Mouse (Mus musculus) CH12.LX (cell line): ENCODE measurements around the gene Anks1b. TPM values are rescaled to one million over a fixed set of nuclear protein-coding genes. Genes with fewer than 3 reads are reported as not detected.

Source experiments
- DNase-seq: peaks from one replicate; pipeline ENCODE4 v3.0.0-alpha.2; 2013; ENCODE audit errors: extremely low read depth
- H3K27ac ChIP-seq: 2 replicates; pipeline ENCODE4 v1.5.1; 2012; ENCODE audit warnings: low read depth, mild to moderate bottlenecking, control low read depth, moderate library complexity; ENCODE audit not compliant: insufficient read depth
- H3K27me3 ChIP-seq: replicated peaks from 2 replicates; pipeline ENCODE3; 2012; ENCODE audit warnings: inconsistent platforms
- H3K36me3 ChIP-seq, 2 experiments: replicated peaks in 1 of 2; 2 replicates each; pipeline versions ENCODE3 to v1.6.1; 2012; ENCODE audit warnings: inconsistent platforms in 1 of 2, low read length in 1 of 2, mild to moderate bottlenecking in 1 of 2, mixed read lengths in 1 of 2, moderate library complexity in 1 of 2; ENCODE audit not compliant: control insufficient read depth in 1 of 2, insufficient read depth in 1 of 2
- H3K4me1 ChIP-seq, 2 experiments: 2 replicates each; pipeline ENCODE4 v1.6.1; 2012; ENCODE audit warnings: inconsistent platforms in 1 of 2, moderate library complexity in 1 of 2; ENCODE audit not compliant: insufficient read depth in 2 of 2, control insufficient read depth in 1 of 2
- H3K4me2 ChIP-seq: 2 replicates; pipeline ENCODE4 v1.6.1; 2012; ENCODE audit warnings: low read depth, mild to moderate bottlenecking, control low read depth; ENCODE audit not compliant: poor library complexity, insufficient read depth, severe bottlenecking
- H3K4me3 ChIP-seq, 3 experiments: fragments of 150-350 bp in 1 of 3; sonication (generic) in 1 of 3; replicated peaks in 1 of 3; 2 replicates each; pipeline versions ENCODE3 to v1.5.1; 2011 to 2012; ENCODE audit warnings: low read depth in 2 of 3, low read length in 2 of 3, mild to moderate bottlenecking in 2 of 3, moderate library complexity in 2 of 3, control low read depth in 1 of 3, improper control_type of control experiment in 1 of 3, inconsistent platforms in 1 of 3, mixed read lengths in 1 of 3; ENCODE audit not compliant: poor library complexity in 1 of 3
- H3K79me2 ChIP-seq: replicated peaks from 2 replicates; pipeline ENCODE4 v1.6.1; 2012; ENCODE audit warnings: mild to moderate bottlenecking, moderate library complexity; ENCODE audit not compliant: control insufficient read depth, poor library complexity, insufficient read depth, severe bottlenecking; ENCODE audit errors: extremely low read depth
- H3K9ac ChIP-seq: 2 replicates; pipeline ENCODE4 v1.6.1; 2012; ENCODE audit warnings: low read depth, mild to moderate bottlenecking, control low read depth, moderate library complexity; ENCODE audit not compliant: insufficient read depth
- H3K9me3 ChIP-seq: replicated peaks from 2 replicates; pipeline ENCODE3; 2012; ENCODE audit warnings: low read length, inconsistent platforms, mixed read lengths
- BHLHE40 ChIP-seq: IDR thresholded peaks from 2 replicates; pipeline ENCODE4 v1.6.1; 2011; ENCODE audit warnings: mild to moderate bottlenecking, low read depth, low read length, improper control_type of control experiment
- CHD1 ChIP-seq: IDR thresholded peaks from 2 replicates; pipeline ENCODE4 v1.6.1; 2012; ENCODE audit warnings: low read depth, low read length, improper control_type of control experiment, inconsistent platforms
- CTCF ChIP-seq, 2 experiments: IDR thresholded peaks in 1 of 2; conservative IDR thresholded peaks in 1 of 2; 2 replicates each; pipeline ENCODE4 v1.5.1; 2011 to 2012; ENCODE audit warnings: low read depth in 2 of 2, low read length in 2 of 2, improper control_type of control experiment in 1 of 2, inconsistent platforms in 1 of 2, mild to moderate bottlenecking in 1 of 2, moderate library complexity in 1 of 2
- ELF1 ChIP-seq: IDR thresholded peaks from 2 replicates; pipeline ENCODE4 v1.6.1; 2014; ENCODE audit warnings: low read depth, mild to moderate bottlenecking, inconsistent platforms, low read length, improper control_type of control experiment
- EP300 ChIP-seq: IDR thresholded peaks from 2 replicates; pipeline ENCODE4 v1.6.1; 2011; ENCODE audit warnings: low read length, improper control_type of control experiment
- ETS1 ChIP-seq: conservative IDR thresholded peaks from 2 replicates; pipeline ENCODE4 v1.6.1; 2012; ENCODE audit warnings: low read depth, mild to moderate bottlenecking, inconsistent platforms, low read length, improper control_type of control experiment, moderate library complexity
- GABPA ChIP-seq: IDR thresholded peaks from 2 replicates; pipeline ENCODE4 v1.6.1; 2012; ENCODE audit warnings: low read depth, low read length, improper control_type of control experiment, inconsistent platforms; ENCODE audit not compliant: insufficient replicate concordance
- HCFC1 ChIP-seq: IDR thresholded peaks from 2 replicates; pipeline ENCODE4 v1.6.1; 2012; ENCODE audit warnings: low read depth, mild to moderate bottlenecking, inconsistent platforms, low read length, improper control_type of control experiment
- IRF4 ChIP-seq: IDR thresholded peaks from 2 replicates; pipeline ENCODE4 v1.6.1; 2014; ENCODE audit warnings: low read depth, mild to moderate bottlenecking, inconsistent platforms, low read length, improper control_type of control experiment
- JUN ChIP-seq: IDR thresholded peaks from 2 replicates; pipeline ENCODE4 v1.6.1; 2011; ENCODE audit warnings: low read depth, mild to moderate bottlenecking, low read length, improper control_type of control experiment, moderate library complexity; ENCODE audit not compliant: insufficient read depth
- JUND ChIP-seq: conservative IDR thresholded peaks from 2 replicates; pipeline ENCODE4 v1.6.1; 2011; ENCODE audit warnings: low read depth, low read length, improper control_type of control experiment
- KAT2A ChIP-seq: IDR thresholded peaks from 2 replicates; pipeline ENCODE4 v1.6.1; 2012; ENCODE audit warnings: low read length, improper control_type of control experiment, inconsistent platforms; ENCODE audit not compliant: insufficient replicate concordance
- MAFK ChIP-seq: IDR thresholded peaks from 2 replicates; pipeline ENCODE4 v1.6.1; 2011; ENCODE audit warnings: low read length, improper control_type of control experiment; ENCODE audit not compliant: insufficient replicate concordance
- MAZ ChIP-seq: IDR thresholded peaks from 2 replicates; pipeline ENCODE4 v1.6.1; 2012; ENCODE audit warnings: low read depth, mild to moderate bottlenecking, inconsistent platforms, low read length, improper control_type of control experiment, moderate library complexity
- POLR2A ChIP-seq: IDR thresholded peaks from 2 replicates; pipeline ENCODE4 v1.6.1; 2011; ENCODE audit warnings: low read depth, mild to moderate bottlenecking, improper control_type of control experiment, low read length
- POLR2AphosphoS2 ChIP-seq: IDR thresholded peaks from 2 replicates; pipeline ENCODE4 v1.6.1; 2011; ENCODE audit warnings: low read depth, low read length, improper control_type of control experiment
- SIN3A ChIP-seq: IDR thresholded peaks from 2 replicates; pipeline ENCODE4 v1.6.1; 2012; ENCODE audit warnings: low read length, improper control_type of control experiment, inconsistent platforms
- TBP ChIP-seq: conservative IDR thresholded peaks from 2 replicates; pipeline ENCODE4 v1.6.1; 2011; ENCODE audit warnings: low read depth, low read length, improper control_type of control experiment
- TCF12 ChIP-seq: IDR thresholded peaks from 2 replicates; pipeline ENCODE4 v1.6.1; 2014; ENCODE audit warnings: low read depth, mild to moderate bottlenecking, inconsistent platforms, low read length, improper control_type of control experiment
- UBTF ChIP-seq: IDR thresholded peaks from 2 replicates; pipeline ENCODE4 v1.6.1; 2012; ENCODE audit warnings: low read depth, mild to moderate bottlenecking, inconsistent platforms, low read length, improper control_type of control experiment, moderate library complexity
- USF1 ChIP-seq: IDR thresholded peaks from 2 replicates; pipeline ENCODE4 v1.6.1; 2014; ENCODE audit warnings: low read depth, mild to moderate bottlenecking, inconsistent platforms, low read length, improper control_type of control experiment
- USF2 ChIP-seq: conservative IDR thresholded peaks from 2 replicates; pipeline ENCODE4 v1.6.1; 2011; ENCODE audit warnings: low read depth, low read length, improper control_type of control experiment
- ZC3H11A ChIP-seq: IDR thresholded peaks from 2 replicates; pipeline ENCODE4 v1.6.1; 2012; ENCODE audit warnings: low read depth, mild to moderate bottlenecking, inconsistent platforms, low read length, improper control_type of control experiment
- ZKSCAN1 ChIP-seq: IDR thresholded peaks from 2 replicates; pipeline ENCODE4 v1.6.1; 2012; ENCODE audit warnings: low read depth, inconsistent platforms, low read length, improper control_type of control experiment, borderline replicate concordance
- ZNF384 ChIP-seq: IDR thresholded peaks from 2 replicates; pipeline ENCODE4 v1.6.1; 2012; ENCODE audit warnings: low read depth, low read length, improper control_type of control experiment, inconsistent platforms
- dilution Hi-C: fragments of 300-500 bp; cut with MboI; formaldehyde crosslinking; loops from 2 replicates; pipeline ENCODE4 v1.14.3; 2020; ENCODE audit warnings: low sequenced_read_pairs; ENCODE audit not compliant: extremely low pct_unique_long_range_greater_than_20kb, extremely low pct_ligation_motif_present
- in situ Hi-C: fragments of 300-500 bp; cut with MboI; formaldehyde crosslinking; loops from 3 replicates; pipeline ENCODE4 v1.14.3; 2019; ENCODE audit warnings: low sequenced_read_pairs, low pct_ligation_motif_present, low pct_unique_long_range_greater_than_20kb, mixed read lengths
- polyA plus RNA-seq: library from polyadenylated mRNA; unstranded; fragments of >175 nt; gene quantifications from 2 replicates; pipeline ENCODE4 v1.2.1, GENCODE M21; 2012; ENCODE audit warnings: low read depth; ENCODE audit not compliant: insufficient read length
- total RNA-seq, 2 experiments: library from RNA; depleted of rRNA; stranded (reverse); fragments of 300-350 nt in 1 of 2; fragments of >200 nt in 1 of 2; gene quantifications; 2 replicates each; pipeline ENCODE4 v1.2.3; 2012 to 2014

Gene Anks1b
- total and polyA plus RNA-seq, 3 experiments, result 0.17 TPM; not detected in 2

GRCm38 (mm10) chr10:90596142-90596541, 722.8 kb downstream of the Anks1b start:
- DNase-seq, result peak; percentile 57
- Histone ChIP-seq H3K79me2 (no peaks in the 10 kb centered on the region), H3K9me3 (no peaks in the 10 kb centered on the region), H3K36me3 (no peaks in the 10 kb centered on the region), H3K4me2 (no peak overlapping the region), H3K4me3 (no peak overlapping the region), H3K27ac (no peak overlapping the region), H3K4me1 (peaks cover 0 to 15% of the 10 kb centered on the region in 2 experiments; a peak in 2 of 4 replicates), H3K9ac (no peak overlapping the region), H3K27me3 (no peaks in the 10 kb centered on the region)
- dilution Hi-C loops, result no loop called here
- TF ChIP-seq TBP (no peak), ZC3H11A (no peak), JUND (no peak), UBTF (no peak), IRF4 (no peak)
- in situ Hi-C loops, result no loop called here

- Histone ChIP-seq H3K4me2 (no peak overlapping the region), H3K4me3 (no peak overlapping the region), H3K9ac (no peak overlapping the region), H3K36me3 (no peaks in the 10 kb centered on the region), H3K9me3 (no peaks in the 10 kb centered on the region), H3K79me2 (no peaks in the 10 kb centered on the region), H3K27me3 (no peaks in the 10 kb centered on the region)
- peak; percentile 11 for DNase-seq
- in situ Hi-C loops (no loop called here), dilution Hi-C loops (no loop called here)
- no peak for TF ChIP-seq TBP
- TF ChIP-seq MAZ, result no peak
- TF ChIP-seq GABPA, result no peak
- TF ChIP-seq KAT2A, result no peak
- TF ChIP-seq ELF1, result no peak
- TF ChIP-seq JUND, result no peak
- no peak for TF ChIP-seq EP300
- TF ChIP-seq POLR2AphosphoS2, result no peak
- TF ChIP-seq ZC3H11A, result no peak
- no peak for TF ChIP-seq USF2
- no peak for TF ChIP-seq HCFC1
- TF ChIP-seq, all 38 proteins: peak for 0
- Histone ChIP-seq H3K27ac (no peak overlapping the region), H3K4me1 (peaks cover 0 to 15% of the 10 kb centered on the region in 2 experiments; a peak in 2 of 4 replicates)
Measured at GRCm38 (mm10) chr10:90596576-90596975, 723.3 kb downstream of the Anks1b start.

- Histone ChIP-seq H3K27me3 (no peaks in the 10 kb centered on the region), H3K4me3 (no peak overlapping the region), H3K4me1 (peaks cover 0 to 15% of the 10 kb centered on the region in 2 experiments; a peak in 2 of 4 replicates), H3K4me2 (no peak overlapping the region), H3K36me3 (no peaks in the 10 kb centered on the region), H3K9me3 (no peaks in the 10 kb centered on the region), H3K9ac (no peak overlapping the region), H3K27ac (no peak overlapping the region), H3K79me2 (no peaks in the 10 kb centered on the region)
- in situ Hi-C loops (no loop called here), dilution Hi-C loops (no loop called here)
- no peak for TF ChIP-seq POLR2AphosphoS2
- no peak for TF ChIP-seq MAFK
- TF ChIP-seq ETS1, result no peak
- TF ChIP-seq JUN, result no peak
- TF ChIP-seq CHD1, result no peak
- no peak for TF ChIP-seq ZKSCAN1
- no peak for TF ChIP-seq SIN3A
- TF ChIP-seq BHLHE40, result no peak
- TF ChIP-seq POLR2A, result no peak
- TF ChIP-seq ELF1, result no peak
- TF ChIP-seq ZC3H11A, result no peak
- TF ChIP-seq IRF4, result no peak
- TF ChIP-seq TCF12, result no peak
- TF ChIP-seq CTCF (conservative IDR thresholded peaks at IDR 0.05 in 1 of 2, IDR thresholded peaks at IDR 0.05 in 1 of 2; ENCODE audit: low read depth in 2 of 2, low read length in 2 of 2), result no peak
- no peak for TF ChIP-seq GABPA
- TF ChIP-seq ZNF384, result no peak
- no peak for TF ChIP-seq USF1
- DNase-seq, result no peak
Measured at GRCm38 (mm10) chr10:90599149-90599548, 725.8 kb downstream of the Anks1b start.
